Mouse (Mus musculus) cerebellum, adult 11 months (tissue): ENCODE measurements around the gene Shank2.

Experiments
- DNase-seq: peaks from one replicate; pipeline ENCODE4 v3.0.0; 2022

Shank2 gene

GRCm38 (mm10) chr7:144108141-144108540, 106.4 kb downstream of the Shank2 start:
- no peak for DNase-seq

- no peak for DNase-seq
Measured at GRCm38 (mm10) chr7:144111026-144111604, 109.4 kb downstream of the Shank2 start.

GRCm38 (mm10) chr7:144111981-144112380, 110.3 kb downstream of the Shank2 start:
- DNase-seq: no peak

- DNase-seq: no peak
Measured at GRCm38 (mm10) chr7:144114230-144114629, 112.5 kb downstream of the Shank2 start.

GRCm38 (mm10) chr7:144119562-144119961, 117.8 kb downstream of the Shank2 start:
- no peak for DNase-seq

- no peak for DNase-seq
Measured at GRCm38 (mm10) chr7:144132699-144133387, 131.1 kb downstream of the Shank2 start.

GRCm38 (mm10) chr7:144133388-144133998, 131.8 kb downstream of the Shank2 start:
- DNase-seq: no peak

- DNase-seq: peak; percentile 9
Measured at GRCm38 (mm10) chr7:144134699-144135098, 133.0 kb downstream of the Shank2 start.

- no peak for DNase-seq
Measured at GRCm38 (mm10) chr7:144137827-144138226, 136.1 kb downstream of the Shank2 start.

- DNase-seq: no peak
Measured at GRCm38 (mm10) chr7:144138476-144138875, 136.7 kb downstream of the Shank2 start.

- DNase-seq: no peak
Measured at GRCm38 (mm10) chr7:144139691-144140090, 138.0 kb downstream of the Shank2 start.

GRCm38 (mm10) chr7:144140470-144140869, 138.7 kb downstream of the Shank2 start:
- DNase-seq: no peak

GRCm38 (mm10) chr7:144142036-144142435, 140.3 kb downstream of the Shank2 start:
- DNase-seq: no peak

- no peak for DNase-seq
Measured at GRCm38 (mm10) chr7:144143941-144144340, 142.2 kb downstream of the Shank2 start.

- no peak for DNase-seq
Measured at GRCm38 (mm10) chr7:144148111-144148510, 146.4 kb downstream of the Shank2 start.

- DNase-seq: no peak
Measured at GRCm38 (mm10) chr7:144153124-144153523, 151.4 kb downstream of the Shank2 start.

GRCm38 (mm10) chr7:144153682-144154081, 152.0 kb downstream of the Shank2 start:
- no peak for DNase-seq

- peak; percentile 14 for DNase-seq
Measured at GRCm38 (mm10) chr7:144157936-144158335, 156.2 kb downstream of the Shank2 start.

GRCm38 (mm10) chr7:144159556-144159955, 157.8 kb downstream of the Shank2 start:
- no peak for DNase-seq

- DNase-seq: no peak
Measured at GRCm38 (mm10) chr7:144160066-144160465, 158.3 kb downstream of the Shank2 start.

GRCm38 (mm10) chr7:144160646-144161249, 159.0 kb downstream of the Shank2 start:
- no peak for DNase-seq

GRCm38 (mm10) chr7:144170272-144170671, 168.5 kb downstream of the Shank2 start:
- DNase-seq: no peak

GRCm38 (mm10) chr7:144170686-144171085, 169.0 kb downstream of the Shank2 start:
- no peak for DNase-seq

GRCm38 (mm10) chr7:144173869-144174268, 172.1 kb downstream of the Shank2 start:
- no peak for DNase-seq
